Mouse (Mus musculus): ENCODE data around the gene Fcgr4.
A peak's percentile ranks its signal among the peaks of the same experiment; 100 is the strongest.
"Not testable (repeated sequence)": the region's sequence is repeated elsewhere in the genome, so short reads cannot be mapped to it uniquely, and the experiment has no call there.

Fcgr4 gene

GRCm38 (mm10) chr1:171018737-171019136 is at the start of gene Fcgr4:
Gene Fcgr4 (plus strand): TSS chr1:171018920.
- no peak for DNase-seq (ENCODE audit: low read depth, low spot score)

- DNase-seq (ENCODE audit: low read depth, low spot score), result no peak
Measured at GRCm38 (mm10) chr1:170972494-170972893, 46.2 kb upstream of the Fcgr4 start.

GRCm38 (mm10) chr1:170972936-170973335 is 45.8 kb upstream of the Fcgr4 start:
- DNase-seq (ENCODE audit: low read depth, low spot score), result no peak

GRCm38 (mm10) chr1:170974171-170974570 is 44.5 kb upstream of the Fcgr4 start:
- DNase-seq (ENCODE audit: low read depth, low spot score), result no peak

- no peak for DNase-seq (ENCODE audit: low read depth, low spot score)
Measured at GRCm38 (mm10) chr1:170974736-170975135, 44.0 kb upstream of the Fcgr4 start.

GRCm38 (mm10) chr1:170975350-170975749 is 43.4 kb upstream of the Fcgr4 start:
- DNase-seq (ENCODE audit: low read depth, low spot score), result not testable (repeated sequence)

GRCm38 (mm10) chr1:170975751-170976161 is 43.0 kb upstream of the Fcgr4 start:
- DNase-seq (ENCODE audit: low read depth, low spot score), result no peak

- no peak for DNase-seq (ENCODE audit: low read depth, low spot score)
Measured at GRCm38 (mm10) chr1:170976447-170976846, 42.3 kb upstream of the Fcgr4 start, which contains the start of gene Fcgr2b. Gene Fcgr2b (minus strand): TSS chr1:170976547.

- DNase-seq (ENCODE audit: low read depth, low spot score), result no peak
Measured at GRCm38 (mm10) chr1:170978601-170979000, 40.1 kb upstream of the Fcgr4 start.

- DNase-seq (ENCODE audit: low read depth, low spot score), result not testable (repeated sequence)
Measured at GRCm38 (mm10) chr1:170981679-170982078, 37.0 kb upstream of the Fcgr4 start.

- no peak for DNase-seq (ENCODE audit: low read depth, low spot score)
Measured at GRCm38 (mm10) chr1:170982301-170982700, 36.4 kb upstream of the Fcgr4 start.

GRCm38 (mm10) chr1:170983066-170983465 is 35.7 kb upstream of the Fcgr4 start:
- DNase-seq (ENCODE audit: low read depth, low spot score), result no peak

GRCm38 (mm10) chr1:170985092-170985491 is 33.6 kb upstream of the Fcgr4 start:
- DNase-seq (ENCODE audit: low read depth, low spot score), result no peak

- DNase-seq (ENCODE audit: low read depth, low spot score), result no peak
Measured at GRCm38 (mm10) chr1:170985861-170986260, 32.9 kb upstream of the Fcgr4 start.

GRCm38 (mm10) chr1:170989656-170990055 is 29.1 kb upstream of the Fcgr4 start:
- DNase-seq (ENCODE audit: low read depth, low spot score), result no peak

GRCm38 (mm10) chr1:170992550-170992949 is 26.2 kb upstream of the Fcgr4 start:
- no peak for DNase-seq (ENCODE audit: low read depth, low spot score)

- no peak for DNase-seq (ENCODE audit: low read depth, low spot score)
Measured at GRCm38 (mm10) chr1:170996034-170996433, 22.7 kb upstream of the Fcgr4 start.

GRCm38 (mm10) chr1:170996753-170997152 is 22.0 kb upstream of the Fcgr4 start:
- peak; percentile 25 for DNase-seq (ENCODE audit: low read depth, low spot score)

GRCm38 (mm10) chr1:170997756-170998655 is 20.7 kb upstream of the Fcgr4 start:
- DNase-seq (ENCODE audit: low read depth, low spot score), result no peak

GRCm38 (mm10) chr1:170999811-171000210 is 18.9 kb upstream of the Fcgr4 start:
- DNase-seq (ENCODE audit: low read depth, low spot score), result no peak

GRCm38 (mm10) chr1:171005081-171005480 is 13.6 kb upstream of the Fcgr4 start:
- no peak for DNase-seq (ENCODE audit: low read depth, low spot score)

- DNase-seq (ENCODE audit: low read depth, low spot score), result no peak
Measured at GRCm38 (mm10) chr1:171005586-171005985, 13.1 kb upstream of the Fcgr4 start.

- DNase-seq (ENCODE audit: low read depth, low spot score), result no peak
Measured at GRCm38 (mm10) chr1:171006335-171006734, 12.4 kb upstream of the Fcgr4 start.

Measured in retina, adult 2 months (tissue).